Mouse (Mus musculus): ENCODE measurements around the gene Ctsz.

Ctsz gene

DNA sequence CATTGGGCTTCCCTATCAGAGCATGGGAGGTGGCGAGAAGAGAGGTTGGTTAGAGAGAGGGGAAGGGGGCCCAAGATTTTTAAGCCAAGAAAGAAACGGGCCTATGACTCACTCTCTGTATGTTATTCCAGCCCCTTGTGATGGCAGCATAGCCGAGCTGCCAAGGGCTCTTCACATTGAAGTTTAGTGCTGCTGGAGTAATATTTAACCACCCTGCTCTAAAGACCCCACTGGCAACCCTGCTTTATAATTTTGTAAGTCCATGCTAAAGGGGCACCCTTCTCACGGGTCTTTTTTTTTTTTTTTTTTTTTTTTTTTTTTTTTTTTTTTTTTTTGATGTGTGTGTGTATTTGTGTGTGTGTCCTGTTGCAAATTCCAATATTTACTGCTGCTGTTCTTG is 3.1 kb upstream of the Ctsz start:
- no peak for DNase-seq (ENCODE audit: low read depth, low spot score)

DNA sequence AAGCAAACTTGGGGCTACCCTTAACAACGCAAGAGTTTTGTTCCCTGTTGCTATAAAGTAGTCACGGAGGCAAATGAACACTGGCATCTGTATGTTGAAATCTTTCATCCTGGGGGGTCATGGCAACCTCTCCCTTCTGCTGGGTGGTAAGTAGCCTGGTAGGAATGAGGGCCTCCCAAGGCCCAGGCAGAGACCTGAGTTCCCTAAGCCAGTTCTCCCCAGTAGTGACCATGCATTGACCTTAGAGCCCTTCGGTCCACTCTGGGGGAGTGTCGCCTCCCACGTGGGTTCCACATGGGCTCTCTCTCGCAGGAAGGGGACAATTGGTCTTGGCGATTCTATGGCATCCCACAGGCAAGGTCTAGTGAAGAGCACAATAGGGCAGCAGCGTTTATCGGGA is 1.1 kb upstream of the Ctsz start:
- no peak for DNase-seq (ENCODE audit: low read depth, low spot score)

- no peak for DNase-seq (ENCODE audit: low read depth, low spot score)
Observed at GRCm38 (mm10) chr2:174439450-174439838, 605 bp upstream of the Ctsz start.

DNA sequence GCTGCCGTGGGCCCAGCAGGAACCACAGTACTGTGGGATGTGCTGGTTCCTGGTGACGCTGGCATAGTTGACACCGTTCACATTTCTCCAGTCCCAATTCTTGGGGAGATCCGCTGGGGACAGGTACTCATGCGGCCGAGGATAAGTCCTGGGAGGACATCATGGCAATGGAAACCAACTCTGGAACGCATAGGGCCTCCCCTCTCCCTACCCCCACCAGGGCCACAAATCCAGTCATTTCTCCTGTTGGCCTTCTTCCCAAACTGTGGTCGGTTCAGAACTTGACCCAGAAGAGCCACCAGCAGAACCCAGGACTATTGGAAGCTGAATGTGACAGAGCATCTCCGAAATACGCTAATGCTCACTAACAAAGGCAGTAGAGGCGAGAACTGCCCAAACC is 658 bp downstream of the Ctsz start:
- no peak for DNase-seq (ENCODE audit: low read depth, low spot score)

DNA sequence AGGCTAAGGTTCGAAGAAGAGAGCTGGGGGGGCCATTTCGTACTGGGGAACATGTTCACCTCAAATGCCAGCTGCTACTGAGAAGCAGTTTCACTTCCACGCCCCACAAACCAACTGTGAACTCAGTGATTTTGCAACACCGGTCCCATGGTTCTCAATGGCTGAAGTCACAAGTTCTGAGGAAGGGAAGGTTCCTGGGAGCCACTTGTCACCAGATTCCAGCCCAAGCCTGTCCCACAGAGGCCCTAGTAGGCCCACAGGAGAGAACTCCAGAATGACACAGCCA is 1.2 kb downstream of the Ctsz start:
- DNase-seq (ENCODE audit: low read depth, low spot score) = no peak

GRCm38 (mm10) chr2:174436916-174437696 is 1.7 kb downstream of the Ctsz start:
- DNase-seq (ENCODE audit: low read depth, low spot score) = no peak

- DNase-seq (ENCODE audit: low read depth, low spot score) = no peak
Observed at GRCm38 (mm10) chr2:174436076-174436701, 2.6 kb downstream of the Ctsz start.

GRCm38 (mm10) chr2:174434943-174435342 is 3.9 kb downstream of the Ctsz start:
- no peak for DNase-seq (ENCODE audit: low read depth, low spot score)

DNA sequence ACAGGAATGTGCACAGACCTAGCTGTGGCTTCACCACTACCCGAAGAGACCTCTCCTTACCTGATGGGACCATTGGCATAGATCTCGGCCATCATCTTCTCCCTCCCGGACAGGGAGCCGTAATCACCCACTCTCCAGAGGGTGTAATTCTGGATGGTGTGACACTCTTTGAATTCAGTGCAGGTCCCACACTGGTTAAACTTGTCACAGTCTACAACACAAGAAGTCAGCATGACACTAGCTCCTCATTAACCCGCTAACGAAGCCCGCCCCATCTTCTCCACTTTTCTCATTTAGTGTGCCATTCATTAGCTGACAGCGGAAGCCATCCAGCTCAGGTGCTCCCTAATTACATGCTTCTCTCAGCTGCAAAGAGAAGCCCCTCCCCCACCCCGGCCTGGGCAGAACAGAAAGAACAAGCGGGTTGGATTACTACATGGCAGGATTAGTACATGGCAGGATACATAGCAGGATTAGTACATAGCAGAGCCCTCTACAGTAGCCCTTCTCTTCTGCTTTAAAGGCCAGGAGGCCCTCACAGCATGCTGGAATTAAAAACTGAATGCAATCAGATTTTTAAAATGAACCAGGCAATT is 9.7 kb downstream of the Ctsz start:
- DNase-seq (ENCODE audit: low read depth, low spot score) = no peak

DNA sequence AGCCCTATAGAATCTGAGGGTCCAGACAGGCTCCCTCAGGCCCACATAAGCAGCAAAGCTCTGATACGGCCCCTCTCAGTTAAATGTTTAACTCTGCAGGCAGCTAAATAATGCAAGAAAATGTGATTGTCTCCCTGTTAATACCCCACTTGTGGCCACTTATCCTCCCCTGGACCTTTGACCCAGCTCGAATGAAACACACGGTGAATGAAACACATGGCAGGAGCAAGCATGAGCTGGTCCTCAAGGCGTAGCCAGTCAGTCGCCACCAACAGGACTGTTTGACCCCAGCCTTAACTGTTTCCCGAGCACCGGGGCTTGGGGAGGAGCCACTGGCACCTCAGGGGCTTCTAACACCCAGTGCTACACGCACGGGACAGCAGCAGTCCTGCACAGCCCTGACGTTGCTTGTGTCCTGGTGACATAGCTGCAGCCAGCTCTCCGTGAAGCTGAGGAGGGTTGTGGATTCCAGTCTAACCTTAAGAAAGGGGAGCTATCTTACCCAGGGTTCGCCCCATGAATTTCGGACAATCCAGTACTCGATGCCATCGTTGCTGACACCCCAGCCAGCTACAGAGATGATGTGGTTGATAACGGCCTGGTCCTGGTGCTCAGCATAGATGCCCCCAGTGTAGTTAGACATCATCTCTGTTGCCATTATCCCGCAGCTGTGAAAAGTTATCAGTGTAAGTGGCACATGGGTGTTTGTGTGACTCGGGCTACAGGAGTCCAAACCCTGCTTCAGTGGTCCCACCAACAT is 10.6 kb downstream of the Ctsz start:
- DNase-seq (ENCODE audit: low read depth, low spot score) = no peak

- no peak for DNase-seq (ENCODE audit: low read depth, low spot score)
Observed at GRCm38 (mm10) chr2:174426856-174427255, 12.0 kb downstream of the Ctsz start.

DNA sequence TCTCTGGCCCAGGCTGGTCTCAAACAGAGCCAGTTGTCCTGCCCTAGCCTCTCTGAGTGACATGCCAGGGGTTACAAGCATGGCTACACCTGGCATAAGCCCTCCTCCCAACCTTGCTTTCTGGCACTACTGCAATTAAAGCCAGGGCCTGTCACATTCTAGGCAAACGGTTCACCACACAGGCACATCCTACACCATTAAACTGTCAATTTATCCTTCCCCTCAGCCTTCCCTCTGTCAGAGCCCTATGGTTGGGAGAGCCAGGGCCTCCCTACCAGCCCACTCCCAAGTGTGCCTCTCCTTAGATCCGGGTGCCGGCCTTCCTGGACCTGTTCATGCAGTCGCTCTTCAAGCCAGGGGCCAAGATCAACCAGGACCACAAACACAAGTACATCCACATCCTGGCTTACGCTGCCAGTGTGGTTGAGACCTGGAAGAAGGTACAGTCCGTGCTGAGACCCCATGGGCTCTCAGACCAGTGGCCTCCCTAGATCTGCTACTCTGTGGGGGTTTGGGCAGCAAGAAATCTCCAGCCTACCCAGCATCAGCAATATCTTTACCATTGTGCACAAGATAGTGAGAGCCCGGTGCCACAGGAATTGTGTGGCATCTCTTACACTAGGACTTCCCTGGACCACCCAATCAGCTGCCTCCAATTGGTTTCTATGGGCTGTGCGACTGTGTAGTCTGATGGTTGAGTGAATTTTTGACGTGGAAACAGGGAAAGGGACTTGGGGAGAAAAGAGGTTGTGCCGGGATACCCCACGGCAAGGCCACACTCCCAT is 14.3 kb downstream of the Ctsz start:
- DNase-seq (ENCODE audit: low read depth, low spot score) = no peak

- DNase-seq (ENCODE audit: low read depth, low spot score) = no peak
Observed at GRCm38 (mm10) chr2:174421107-174421506, 17.7 kb downstream of the Ctsz start.

GRCm38 (mm10) chr2:174415731-174416310 is 23.0 kb downstream of the Ctsz start, which contains the start of gene Nelfcd:
Gene Nelfcd, plus strand, starts transcription at chr2:174415804.
- DNase-seq (ENCODE audit: low read depth, low spot score) = peak; percentile 98

GRCm38 (mm10) chr2:174415001-174415730 is 23.7 kb downstream of the Ctsz start:
- DNase-seq (ENCODE audit: low read depth, low spot score) = no peak

- no peak for DNase-seq (ENCODE audit: low read depth, low spot score)
Observed at GRCm38 (mm10) chr2:174413127-174413526, 25.7 kb downstream of the Ctsz start.

GRCm38 (mm10) chr2:174410222-174410621 is 28.6 kb downstream of the Ctsz start:
- DNase-seq (ENCODE audit: low read depth, low spot score) = no peak

DNA sequence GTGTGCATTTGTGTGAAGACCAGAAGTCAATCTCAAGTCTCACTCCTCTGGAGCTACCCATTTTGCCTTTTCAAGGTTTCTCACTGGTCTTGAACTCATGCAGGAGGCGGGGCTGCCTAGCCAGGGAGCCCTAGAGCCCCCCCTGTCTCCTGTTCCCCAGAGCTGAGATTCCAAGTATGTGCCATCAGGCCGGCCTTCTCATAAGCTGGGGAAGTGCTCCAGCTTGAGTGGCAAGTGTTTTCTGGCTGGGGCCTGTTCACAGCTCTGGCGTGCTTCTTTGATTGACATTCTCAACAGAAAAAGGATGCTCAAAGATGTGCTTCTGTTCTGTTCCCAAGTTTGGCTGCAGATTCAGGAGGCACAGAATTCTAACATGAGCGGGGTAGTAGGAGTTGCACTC is 38.4 kb downstream of the Ctsz start:
- DNase-seq (ENCODE audit: low read depth, low spot score) = no peak

GRCm38 (mm10) chr2:174397881-174398280 is 41.0 kb downstream of the Ctsz start:
- DNase-seq (ENCODE audit: low read depth, low spot score) = no peak

DNA sequence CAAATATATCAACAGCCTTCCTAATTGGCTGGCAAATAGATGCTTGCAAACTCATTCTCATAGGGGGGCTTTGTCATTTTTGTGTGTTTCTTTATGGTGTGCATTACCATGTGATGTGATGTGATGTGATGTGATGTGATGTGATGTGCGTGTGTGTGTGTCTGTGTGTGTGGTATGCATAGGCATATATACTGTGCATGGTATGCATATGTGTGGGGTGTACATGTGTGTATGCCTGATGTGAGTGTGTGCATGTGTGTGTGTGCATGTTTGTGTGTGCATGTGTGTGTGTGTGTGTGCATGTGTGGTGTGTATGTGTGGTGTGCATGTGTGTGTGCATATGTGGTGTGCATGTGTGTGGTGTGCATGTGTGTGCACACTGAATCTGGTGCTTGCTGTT is 41.8 kb downstream of the Ctsz start:
- no peak for DNase-seq (ENCODE audit: low read depth, low spot score)

DNA sequence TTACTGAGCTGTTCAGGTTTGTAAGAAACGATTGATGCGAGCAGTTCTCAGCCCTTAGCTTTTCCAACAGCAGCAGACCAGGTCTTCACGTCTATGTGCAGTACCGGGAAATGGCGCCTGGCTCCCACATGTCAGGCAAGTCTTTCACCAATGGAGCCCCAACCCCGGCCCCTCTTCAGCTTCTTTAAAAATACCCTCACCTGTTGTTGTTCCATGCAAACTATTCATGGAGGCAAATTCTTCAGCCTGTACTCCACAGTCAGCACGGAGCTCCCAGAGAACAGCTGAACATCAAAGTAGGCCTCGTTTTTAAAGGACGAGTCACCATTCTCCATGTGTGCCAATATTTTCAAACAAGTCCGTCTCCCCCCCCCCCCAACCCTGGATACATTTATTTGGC is 42.2 kb downstream of the Ctsz start:
- DNase-seq (ENCODE audit: low read depth, low spot score) = no peak

Data from ZHBTc4 (cell line).